17 mouse cellular contexts compared by ENCODE assay signal in genomic region chr1:184411066-184411465, GRCm38 (mm10).
DNase-seq lines count a peak whose midpoint lies in the region.
"Had no signal": no experiment of that assay in that cellular context is flagged by ENCODE, and none has a peak within 500 bp of the region (broad histone marks: within the 10 kb centered on the region; RNA-seq: fewer than 3 reads in every experiment).

No protein-coding gene starts in this region.

- DNase-seq in thymus, adult 18-20 months, result peak; percentile 66 to 78
- peak; percentile 92 for DNase-seq in thymus, postnatal 0 days (ENCODE audit: low spot score)
- peak; percentile 83 for DNase-seq in thymus, postnatal 14 days
- peak; percentile 51 to 81 for DNase-seq in thymus, postnatal 36 days
- no peak for DNase-seq in layer of hippocampus, adult 18-20 months (ENCODE audit: low spot score in 2 of 2)
- no peak for DNase-seq in heart, adult 11 months
- no peak for DNase-seq in left cerebral cortex, adult 9 months (ENCODE audit: low spot score in 2 of 2)
- DNase-seq in lung, postnatal 25 days (ENCODE audit: low spot score), result no peak
- DNase-seq: adrenal gland, adult 8-10 months; adrenal gland, postnatal 14 days; adrenal gland, postnatal 36 days; B cell, adult 2 months; cerebellum, adult 11-12 months; cerebellum, adult 2 months; cerebellum, adult 9-10 months; cerebellum, postnatal 10 days; cerebellum, postnatal 25 days had no signal

Comparison
In these comparisons a context has a peak if more than half of its experiments do, and no peak if none do; other contexts are left out.
1. DNase-seq: peak in thymus, adult 18-20 months (2 of 2), thymus, postnatal 0 days (single experiment), thymus, postnatal 14 days (single experiment) and thymus, postnatal 36 days (2 of 2); none in layer of hippocampus, adult 18-20 months (0 of 2), heart, adult 11 months (single experiment), left cerebral cortex, adult 9 months (0 of 2) and lung, postnatal 25 days (single experiment).